Mouse (Mus musculus) cerebellum, adult (tissue): ENCODE data around the gene 9530068E07Rik.
"Not testable (repeated sequence)": the region's sequence is repeated elsewhere in the genome, so short reads cannot be mapped to it uniquely, and the experiment has no call there.

Experiments used
- ATAC-seq: cut with Nextera tagmentation; 2 replicates; pipeline ENCODE4 v1.9.2; 2017; ENCODE audit warnings: mild to moderate bottlenecking, moderate library complexity, mixed read lengths; ENCODE audit not compliant: insufficient number of reproducible peaks, low FRiP score, low TSS enrichment

Gene 9530068E07Rik

DNA sequence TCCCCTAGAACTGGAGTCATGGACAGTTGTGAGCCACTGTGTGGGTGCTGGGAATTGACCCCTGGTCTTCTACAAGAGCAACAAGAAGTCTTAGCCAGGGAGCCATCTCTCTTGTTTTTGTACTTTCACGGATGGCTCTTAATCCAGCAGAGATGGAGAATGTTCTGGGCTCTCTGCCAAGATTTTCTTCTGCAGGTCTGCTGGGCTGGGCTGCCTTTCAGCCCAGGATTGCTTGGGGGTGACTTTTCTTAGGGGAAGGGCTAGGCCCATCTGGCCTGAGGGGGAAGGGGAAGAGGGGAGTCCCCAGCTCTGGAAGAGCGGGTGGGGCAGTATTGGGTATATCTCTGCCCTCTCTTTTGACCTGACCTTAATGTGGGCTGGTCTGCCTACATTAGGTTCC lies 25.7 kb upstream of the 9530068E07Rik start:
- ATAC-seq, result no peak

DNA sequence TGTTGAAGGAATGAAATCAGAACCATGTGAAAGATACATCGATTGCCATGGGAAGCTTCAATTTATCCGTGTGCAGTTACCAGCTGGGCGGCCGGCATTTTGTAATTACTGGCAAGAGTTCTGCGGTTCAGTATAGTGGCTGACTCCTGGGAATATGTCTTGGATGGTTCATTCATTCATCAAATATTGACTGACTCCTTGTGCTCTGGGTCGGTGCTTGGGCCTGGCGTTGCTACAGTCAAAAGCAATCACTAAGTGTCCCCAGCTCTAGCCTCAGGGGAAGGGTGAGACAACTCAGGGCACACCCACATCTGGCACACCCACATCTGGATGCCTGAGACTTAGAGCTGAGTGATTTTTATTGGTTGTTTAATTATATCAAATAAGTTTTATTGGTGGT lies 22.4 kb upstream of the 9530068E07Rik start:
- no peak for ATAC-seq

DNA sequence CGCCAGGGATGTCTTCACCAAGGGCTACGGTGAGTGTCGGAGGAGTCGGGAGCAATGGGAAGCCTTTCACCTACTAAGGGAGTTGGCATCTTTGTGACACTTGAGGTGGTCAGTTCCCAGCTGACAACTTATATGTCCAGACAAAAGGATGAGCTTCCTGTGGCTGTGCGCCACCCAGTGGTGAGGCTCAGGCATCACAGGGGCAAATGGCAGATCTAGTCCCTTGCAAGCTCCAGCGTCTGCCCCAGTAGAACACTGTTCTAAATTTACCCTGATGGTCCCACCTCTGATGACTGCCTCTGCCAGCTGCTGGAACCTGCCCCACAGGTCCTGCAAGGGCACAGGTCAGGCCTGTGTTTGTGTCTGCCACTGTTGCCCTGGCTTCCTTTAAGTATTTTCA lies 21.9 kb upstream of the 9530068E07Rik start:
- ATAC-seq, result no peak

- no peak for ATAC-seq
Observed at GRCm38 (mm10) chr11:52377579-52377978, 18.6 kb upstream of the 9530068E07Rik start.

DNA sequence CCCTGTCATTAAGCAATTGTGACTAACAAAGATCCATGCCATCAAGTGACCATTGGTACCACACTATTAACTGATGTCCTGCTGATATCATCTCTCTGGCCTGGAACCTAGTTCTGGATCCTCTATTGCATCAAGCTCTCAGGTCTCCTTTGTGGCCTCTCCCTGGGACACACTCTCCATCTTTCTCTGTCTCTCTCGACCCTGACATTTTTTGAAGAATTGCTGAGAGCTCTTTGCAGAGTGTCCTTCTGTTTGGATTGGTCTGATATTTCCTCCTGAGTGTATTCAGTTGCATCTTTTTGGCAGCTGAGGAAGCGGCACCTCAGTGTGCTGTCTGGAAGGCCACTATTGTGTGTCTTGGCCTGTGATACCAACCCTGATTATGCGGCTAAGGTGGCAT lies 17.0 kb upstream of the 9530068E07Rik start:
- no peak for ATAC-seq

DNA sequence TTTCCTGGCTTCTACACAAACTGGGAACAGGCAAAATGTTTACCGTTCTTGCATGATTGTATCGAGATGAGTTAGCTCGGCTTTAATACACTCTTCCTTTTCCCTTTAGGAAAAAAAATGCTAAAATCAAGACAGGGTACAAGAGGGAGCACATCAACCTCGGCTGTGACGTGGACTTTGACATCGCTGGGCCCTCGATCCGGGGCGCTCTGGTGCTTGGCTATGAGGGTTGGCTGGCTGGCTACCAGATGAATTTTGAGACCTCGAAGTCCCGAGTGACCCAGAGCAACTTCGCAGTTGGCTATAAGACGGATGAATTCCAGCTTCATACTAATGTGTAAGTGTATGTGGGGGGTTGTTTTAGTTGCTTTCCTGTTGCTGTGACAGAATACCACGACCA lies 12.5 kb upstream of the 9530068E07Rik start:
- no peak for ATAC-seq

GRCm38 (mm10) chr11:52384667-52385066 lies 11.6 kb upstream of the 9530068E07Rik start:
- no peak for ATAC-seq

DNA sequence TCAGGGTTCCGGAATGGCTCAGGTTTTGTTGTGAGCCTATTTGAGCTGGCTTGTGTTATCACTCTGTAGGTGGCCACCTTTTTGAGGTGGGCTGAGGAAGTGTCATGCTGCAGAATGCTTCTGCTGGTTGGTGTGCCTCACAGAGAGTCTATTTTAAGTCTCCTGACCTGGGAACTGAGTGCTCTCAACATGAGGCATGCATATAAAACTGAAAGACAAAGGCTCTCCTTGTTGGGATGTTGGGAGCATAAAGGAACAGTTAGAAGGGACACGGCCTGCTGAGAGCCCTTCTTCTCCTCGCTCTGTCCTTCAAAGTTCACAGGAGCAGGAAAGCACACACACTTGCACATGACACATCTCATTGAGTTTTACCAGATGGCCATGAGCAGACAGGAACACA lies 9.3 kb upstream of the 9530068E07Rik start:
- no peak for ATAC-seq

DNA sequence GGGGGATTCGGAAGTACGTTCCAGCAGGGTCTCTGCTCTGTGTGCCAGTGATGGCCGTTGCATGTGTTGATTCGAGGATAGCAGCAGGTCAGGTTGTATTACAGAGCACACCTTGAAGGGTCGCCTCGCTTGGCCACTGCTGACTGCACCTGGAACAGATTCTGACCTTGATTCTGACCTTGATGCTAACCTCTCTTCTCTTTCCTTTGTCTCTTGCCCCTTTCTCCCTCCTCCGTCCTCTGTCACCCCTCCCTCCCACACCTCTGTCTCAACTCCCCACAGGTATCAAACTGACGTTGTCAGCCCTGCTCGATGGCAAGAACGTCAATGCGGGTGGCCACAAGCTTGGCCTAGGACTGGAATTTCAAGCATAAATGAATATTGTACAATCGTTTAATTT lies 8.1 kb upstream of the 9530068E07Rik start:
- no peak for ATAC-seq

- ATAC-seq, result not testable (repeated sequence)
Observed at GRCm38 (mm10) chr11:52388979-52389378, 7.2 kb upstream of the 9530068E07Rik start.

DNA sequence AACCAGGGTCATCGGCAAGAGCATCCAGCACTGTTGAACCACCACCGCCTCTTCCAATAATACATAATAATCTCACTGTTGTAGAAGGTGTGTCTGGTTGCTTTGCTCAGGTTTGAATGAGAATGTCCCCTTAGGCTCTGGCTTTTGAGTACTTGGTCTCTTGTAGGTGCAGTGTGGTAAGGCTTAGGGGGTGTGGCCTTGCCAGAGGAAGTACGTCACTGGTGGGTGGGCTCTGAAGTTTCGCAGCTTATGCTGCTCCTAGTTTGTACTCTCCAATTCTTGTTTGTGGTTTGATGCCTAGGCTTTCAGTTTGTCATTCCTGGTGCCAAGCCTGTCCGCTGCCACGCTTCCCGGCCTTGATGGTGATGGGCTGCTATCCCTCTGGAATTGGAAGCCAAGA lies 6.3 kb upstream of the 9530068E07Rik start:
- ATAC-seq, result no peak

DNA sequence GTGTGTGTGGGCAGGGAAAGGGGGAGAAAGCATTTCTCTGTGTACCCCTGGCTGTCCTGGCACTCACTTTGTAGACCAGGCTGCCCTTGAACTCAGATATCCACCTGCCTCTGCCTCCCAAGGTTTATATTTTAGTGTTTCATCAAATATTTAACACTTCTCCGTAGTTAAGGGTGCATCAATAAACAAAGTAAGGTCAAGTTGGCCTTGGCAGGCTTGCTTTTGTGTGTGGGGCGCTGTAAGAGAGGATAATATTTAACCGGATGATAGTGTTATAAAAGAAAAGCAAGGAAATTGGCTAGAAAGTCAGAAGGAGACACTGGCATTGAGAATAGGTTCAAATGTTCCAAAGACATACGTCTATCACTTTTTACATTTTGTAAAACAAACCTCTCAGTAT lies 1.7 kb upstream of the 9530068E07Rik start:
- no peak for ATAC-seq

GRCm38 (mm10) chr11:52395343-52395742 lies 885 bp upstream of the 9530068E07Rik start:
- ATAC-seq, result no peak

- no peak; the same call in 1 of the 2 replicates for ATAC-seq
Observed at GRCm38 (mm10) chr11:52396597-52397188, 465 bp downstream of the 9530068E07Rik start.

GRCm38 (mm10) chr11:52397385-52397987 lies 1.3 kb downstream of the 9530068E07Rik start:
- no peak for ATAC-seq

DNA sequence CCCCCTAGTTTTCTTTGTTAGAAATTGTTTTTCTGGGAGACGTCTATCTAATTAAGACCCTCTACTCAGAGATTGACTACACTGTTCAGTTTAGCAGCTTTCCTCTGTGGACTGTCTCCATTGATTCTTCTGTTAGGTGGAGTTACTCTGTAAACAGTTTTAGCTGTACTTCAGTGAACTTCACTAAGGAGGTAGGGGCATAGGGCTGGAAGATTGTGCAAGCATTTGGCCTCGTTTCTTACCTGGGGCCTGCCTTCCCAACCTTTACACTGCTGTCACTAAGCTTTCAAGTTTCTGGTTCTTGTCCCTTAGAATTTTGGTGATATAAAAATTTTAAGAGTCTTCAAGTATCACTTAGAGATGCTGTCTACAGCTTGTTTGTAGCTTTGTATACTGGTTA lies 5.2 kb downstream of the 9530068E07Rik start:
- ATAC-seq, result no peak

GRCm38 (mm10) chr11:52402566-52402965 lies 6.3 kb downstream of the 9530068E07Rik start:
- ATAC-seq, result no peak

DNA sequence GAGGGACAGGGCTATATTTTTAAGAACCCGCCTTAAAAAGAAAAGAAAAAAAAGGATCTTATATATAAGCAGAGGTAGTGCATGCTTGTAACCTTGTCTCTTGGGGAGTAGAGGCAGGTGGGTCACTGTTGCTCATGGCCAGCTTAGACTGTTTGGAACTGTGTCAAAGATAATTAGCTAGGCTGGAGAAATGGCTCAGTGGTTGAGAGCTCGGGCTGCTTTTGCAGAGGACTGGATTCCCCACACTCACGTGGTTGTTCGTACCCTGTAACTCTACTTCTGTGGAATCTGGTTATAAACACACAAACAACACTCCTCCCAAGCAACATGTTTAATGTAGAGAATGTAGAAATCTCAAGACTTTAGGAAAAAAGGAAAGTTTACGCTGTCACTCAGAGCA lies 8.0 kb downstream of the 9530068E07Rik start:
- no peak for ATAC-seq

DNA sequence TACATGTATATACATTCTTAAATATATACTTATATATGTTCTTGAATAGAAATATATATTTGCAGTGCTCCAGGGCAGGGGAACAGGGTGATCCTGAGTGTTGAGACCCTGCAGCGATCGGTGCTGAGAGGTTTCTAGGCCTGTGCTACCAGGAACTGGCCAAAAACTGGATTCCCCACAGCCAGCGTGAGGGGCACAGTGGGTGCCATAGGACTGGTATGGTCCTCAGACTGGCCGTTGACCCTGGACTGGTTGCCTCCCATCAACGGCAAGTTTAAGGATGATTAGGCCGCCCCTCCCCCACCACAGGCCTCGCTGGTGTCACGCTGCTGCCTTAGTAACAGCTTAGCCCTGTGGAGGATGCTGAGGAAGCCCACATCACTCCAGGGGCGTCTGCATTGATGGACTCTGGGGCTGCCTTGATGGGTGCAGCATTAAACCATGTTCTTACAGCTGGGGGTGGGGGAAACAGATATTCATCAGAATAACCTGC lies 9.0 kb downstream of the 9530068E07Rik start:
- no peak for ATAC-seq

GRCm38 (mm10) chr11:52409316-52409715 lies 13.1 kb downstream of the 9530068E07Rik start:
- no peak for ATAC-seq

GRCm38 (mm10) chr11:52418358-52418757 lies 22.1 kb downstream of the 9530068E07Rik start:
- ATAC-seq, result no peak

DNA sequence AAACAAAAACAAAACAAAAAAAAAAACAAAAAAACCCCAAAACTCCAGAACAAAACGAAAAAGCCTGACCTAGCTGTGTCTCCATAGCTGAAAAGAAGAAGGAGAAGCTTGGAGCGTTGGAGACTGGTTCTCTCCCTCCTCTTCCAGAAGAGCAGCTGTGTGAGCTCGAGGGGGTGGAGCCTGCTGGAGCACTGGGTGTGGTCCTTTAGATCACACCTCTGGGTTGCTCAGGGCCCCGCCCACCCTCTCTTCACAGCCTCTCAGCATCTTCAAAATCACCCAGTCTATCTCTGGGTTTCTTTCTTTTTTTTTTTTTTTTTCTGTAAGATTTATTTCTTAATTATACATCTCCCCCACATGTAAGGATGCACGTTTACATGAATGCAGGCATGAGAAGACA lies 23.0 kb downstream of the 9530068E07Rik start:
- no peak for ATAC-seq
